Mouse (Mus musculus) inflammation-experienced regulatory T-cells, adult 6 months (primary cell): Measurements from ENCODE around the gene Vmn1r114. TPM values are rescaled to one million over a fixed set of nuclear protein-coding genes. Genes with fewer than 3 reads are reported as not detected.
"Not testable (repeated sequence)": the region's sequence is repeated elsewhere in the genome, so short reads cannot be mapped to it uniquely, and the experiment has no call there.

ENCODE experiments used
- ATAC-seq: one replicate; pipeline ENCODE4 v1.8.0; 2017
- polyA plus RNA-seq, 3 experiments: library from polyadenylated mRNA; unstranded; fragments of 100-300 nt; shearing (Covaris generic); gene quantifications; one replicate each; pipeline ENCODE4 v1.2.1; 2017

The Vmn1r114 gene
- not detected for polyA plus RNA-seq

DNA sequence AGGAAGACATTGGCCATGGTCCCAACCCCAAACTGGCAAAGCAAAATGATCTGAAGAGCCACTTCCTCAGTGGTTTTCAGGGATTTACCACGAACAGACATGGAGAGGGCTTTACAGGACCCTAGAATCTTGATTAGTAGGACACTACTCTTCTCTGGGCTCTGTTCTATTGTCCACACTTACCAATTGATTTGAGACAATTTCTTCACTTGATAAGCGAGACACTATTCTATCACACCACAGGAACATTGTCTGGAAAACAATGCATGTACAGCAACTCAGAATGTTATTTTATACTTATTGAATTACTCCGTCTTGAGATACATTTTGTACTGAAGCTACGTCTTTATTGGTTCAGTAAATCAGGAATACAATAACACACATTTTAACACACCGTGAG is at the start of gene Vmn1r114:
Vmn1r114 (minus strand) TSS at position 101 of the 400 bp plus-strand sequence.
- not testable (repeated sequence) for ATAC-seq

DNA sequence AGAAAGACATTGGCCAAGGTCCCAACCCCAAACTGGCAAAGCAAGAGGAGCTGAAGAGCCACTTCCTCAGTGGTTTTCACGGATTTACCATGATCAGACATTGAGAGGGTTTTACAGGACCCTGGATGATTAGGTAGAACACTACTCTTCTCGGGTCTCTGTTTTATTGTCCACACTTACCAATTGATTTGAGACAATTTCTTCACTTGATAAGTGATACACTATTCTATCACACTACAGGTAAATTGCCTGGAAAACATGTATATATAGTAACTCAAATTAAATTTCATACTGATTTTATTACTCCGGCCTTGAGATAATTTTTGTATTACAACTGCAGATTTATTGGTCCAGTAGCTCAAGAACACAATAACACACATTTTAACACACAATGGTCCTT is 32.9 kb upstream of the Vmn1r114 start, which contains the start of gene Vmn1r115:
Vmn1r115 (minus strand) TSS at position 101 of the 400 bp plus-strand sequence.
- not testable (repeated sequence) for ATAC-seq

- not testable (repeated sequence) for ATAC-seq
Measured at GRCm38 (mm10) chr7:20786985-20787384, 25.0 kb downstream of the Vmn1r114 start, which contains the start of gene Vmn1r113. Vmn1r113 (plus strand) TSS chr7:20787285.

DNA sequence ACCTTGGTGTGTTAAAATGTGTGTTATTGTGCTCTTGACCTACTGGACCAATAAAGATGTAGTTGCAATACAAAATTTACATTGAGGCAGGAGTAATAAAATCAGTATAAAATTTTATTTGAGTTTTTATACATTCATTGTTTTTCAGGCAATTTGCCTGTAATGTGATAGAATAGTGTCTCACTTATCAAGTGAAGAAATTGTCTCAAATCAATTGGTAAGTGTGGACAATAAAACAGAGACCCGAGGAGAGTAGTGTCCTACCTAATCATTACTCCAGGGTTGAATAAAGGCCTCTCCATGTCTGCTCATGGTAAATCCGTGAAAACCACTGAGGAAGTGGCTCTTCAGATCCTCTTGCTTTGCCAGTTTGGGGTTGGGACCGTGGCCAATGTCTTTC is 41.1 kb downstream of the Vmn1r114 start, which contains the start of gene Vmn1r112:
Vmn1r112 (plus strand) TSS at position 301 of the 400 bp plus-strand sequence.
- not testable (repeated sequence) for ATAC-seq

Other genes starting within 250 kb of the Vmn1r114 start
- not detected for gene Gm4141, start 235.9 kb downstream of the Vmn1r114 start, polyA plus RNA-seq
- gene Gm4513, start 213.2 kb downstream of the Vmn1r114 start, polyA plus RNA-seq, result not detected
- gene Vmn1r107, start 143.3 kb downstream of the Vmn1r114 start, polyA plus RNA-seq, result not detected
- gene Vmn1r111, start 109.0 kb downstream of the Vmn1r114 start, polyA plus RNA-seq, result not detected
- gene Gm10668, start 81.6 kb downstream of the Vmn1r114 start, polyA plus RNA-seq, result not detected
- not detected for gene Vmn1r112, start 41.0 kb downstream of the Vmn1r114 start, polyA plus RNA-seq
- gene Vmn1r113, start 24.9 kb downstream of the Vmn1r114 start, polyA plus RNA-seq, result not detected
- not detected for gene Vmn1r115, start 32.8 kb upstream of the Vmn1r114 start, polyA plus RNA-seq
- not detected for gene Vmn1r116, start 60.1 kb upstream of the Vmn1r114 start, polyA plus RNA-seq
- not detected for gene Vmn1r117, start 71.9 kb upstream of the Vmn1r114 start, polyA plus RNA-seq
- gene Vmn1r118, start 100.2 kb upstream of the Vmn1r114 start, polyA plus RNA-seq, result not detected
- gene Vmn1r119, start 200.3 kb upstream of the Vmn1r114 start, polyA plus RNA-seq, result not detected
- gene Vmn1r120, start 241.6 kb upstream of the Vmn1r114 start, polyA plus RNA-seq, result not detected